Mouse (Mus musculus) G1E (cell line): Measurements from ENCODE around the gene Kcna7.

Source experiments
- CTCF ChIP-seq: IDR thresholded peaks from 2 replicates; pipeline ENCODE4 v1.5.1; 2012; ENCODE audit warnings: low read depth, low read length, inconsistent platforms, mixed read lengths
- GATA1 ChIP-seq: IDR thresholded peaks from 2 replicates; pipeline ENCODE4 v1.6.1; 2012; ENCODE audit warnings: borderline replicate concordance, low read length, inconsistent platforms, mixed read lengths
- POLR2AphosphoS5 ChIP-seq: IDR thresholded peaks from 2 replicates; pipeline ENCODE4 v1.6.1; 2012; ENCODE audit warnings: low read depth, low read length, inconsistent platforms; ENCODE audit not compliant: insufficient replicate concordance

DNA sequence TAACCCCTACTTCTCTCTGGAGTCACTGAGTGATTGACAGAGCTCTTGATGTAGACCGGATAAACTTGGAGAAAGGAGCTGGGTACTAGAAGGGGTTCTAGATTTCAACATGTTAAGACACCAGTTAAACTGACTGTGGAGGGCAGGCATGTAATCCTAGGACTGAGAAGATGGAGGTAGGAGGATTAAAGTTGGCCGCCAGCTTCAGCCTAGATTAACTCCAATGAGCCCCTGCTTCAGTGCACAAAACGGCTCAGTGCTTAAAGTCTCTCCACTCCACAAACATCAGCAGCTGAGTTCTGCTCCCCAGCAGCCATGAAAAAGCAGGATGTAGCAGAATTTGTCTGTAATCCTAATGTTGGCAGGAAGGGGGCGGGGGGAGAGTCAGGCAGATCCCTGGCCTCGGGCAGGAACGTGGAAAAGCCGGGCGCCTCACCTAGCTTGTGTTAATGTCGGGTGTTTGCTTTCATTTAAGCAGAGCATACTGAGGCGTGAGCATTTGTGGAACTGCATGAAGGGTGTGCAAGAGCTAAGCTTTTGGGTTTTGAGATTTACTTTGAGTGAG, 3.9 kb upstream of the Kcna7 start:
- TF ChIP-seq CTCF (no peak), GATA1 (no peak), POLR2AphosphoS5 (no peak)
